Mouse (Mus musculus) lung, embryonic 14.5 days (tissue): ENCODE results near the gene Nhsl2. TPM values are rescaled to one million over a fixed set of nuclear protein-coding genes. Genes with fewer than 3 reads are reported as not detected.

Experiments
- ATAC-seq: fragments of 200-750 bp; cut with Nextera tagmentation; 2 replicates; pipeline ENCODE4 v1.8.0; 2017; ENCODE audit warnings: mild to moderate bottlenecking, moderate TSS enrichment, moderate library complexity; ENCODE audit not compliant: insufficient read depth
- DNase-seq: peaks from one replicate; pipeline ENCODE4 v3.0.0-alpha.2; 2015
- H3K27ac ChIP-seq: fragments of 300-500 bp; sonication (generic); 2 replicates; pipeline ENCODE4 v1.5.1; 2014; ENCODE audit warnings: low read depth, mild to moderate bottlenecking, moderate library complexity
- H3K27me3 ChIP-seq: fragments of 300-500 bp; sonication (generic); 2 replicates; pipeline ENCODE4 v1.6.1; 2014; ENCODE audit warnings: low read length, control low read depth; ENCODE audit not compliant: insufficient read depth
- H3K36me3 ChIP-seq: fragments of 300-500 bp; sonication (generic); 2 replicates; pipeline ENCODE4 v1.6.1; 2014; ENCODE audit warnings: control low read depth; ENCODE audit not compliant: insufficient read depth
- H3K4me1 ChIP-seq: fragments of 300-500 bp; sonication (generic); 2 replicates; pipeline ENCODE4 v1.6.1; 2014; ENCODE audit warnings: antibody characterized with exemption, control low read depth; ENCODE audit not compliant: insufficient read depth
- H3K4me2 ChIP-seq: fragments of 300-500 bp; sonication (generic); 2 replicates; pipeline ENCODE4 v1.6.1; 2014; ENCODE audit warnings: mild to moderate bottlenecking
- H3K4me3 ChIP-seq: fragments of 300-500 bp; sonication (generic); 2 replicates; pipeline ENCODE4 v1.5.1; 2014; ENCODE audit warnings: low read depth, low read length
- H3K9ac ChIP-seq: fragments of 300-500 bp; sonication (generic); 2 replicates; pipeline ENCODE4 v1.6.1; 2014
- H3K9me3 ChIP-seq: fragments of 300-500 bp; sonication (generic); 2 replicates; pipeline ENCODE4 v1.6.1; 2016; ENCODE audit warnings: low read depth, low read length, control low read depth
- CTCF ChIP-seq: IDR thresholded peaks from 2 replicates; pipeline ENCODE4 v1.5.1; 2016; ENCODE audit warnings: antibody characterized with exemption, low read depth
- WGBS: fragments of 180-500 bp; shearing (Covaris S2); extraction: QIAGEN DNeasy Blood & Tissue Kit; methylation state at CpG from one replicate; pipeline ENCODE4 v1.1.7; 2014; 5-methylcytosine and 5-hydroxymethylcytosine counted together
- polyA plus RNA-seq: library from polyadenylated mRNA; unstranded; fragments of >200 nt; fragmentation: Nextera tagmentation; extraction: Ambion mirVana; gene quantifications from 2 replicates; pipeline ENCODE4 v1.2.1, GENCODE M21; 2014

The Nhsl2 gene
- polyA plus RNA-seq, 1 experiment from 2014 or later, result 8.4 TPM

GRCm38 (mm10) chrX:102060243-102060642 lies 211.1 kb downstream of the Nhsl2 start:
- Histone ChIP-seq H3K4me3 (no peak overlapping the region), H3K9me3 (no peaks in the 10 kb centered on the region), H3K4me2 (no peak overlapping the region), H3K27me3 (no peaks in the 10 kb centered on the region), H3K27ac (no peak overlapping the region), H3K4me1 (no peaks in the 10 kb centered on the region; the same call in 1 of the 2 replicates), H3K36me3 (no peaks in the 10 kb centered on the region), H3K9ac (no peak overlapping the region)
- WGBS, result 70% methylated on average over 5 of the region's 5 CpGs
- DNase-seq, result peak; percentile 44
- ATAC-seq, result no peak
- no peak for TF ChIP-seq CTCF

DNA sequence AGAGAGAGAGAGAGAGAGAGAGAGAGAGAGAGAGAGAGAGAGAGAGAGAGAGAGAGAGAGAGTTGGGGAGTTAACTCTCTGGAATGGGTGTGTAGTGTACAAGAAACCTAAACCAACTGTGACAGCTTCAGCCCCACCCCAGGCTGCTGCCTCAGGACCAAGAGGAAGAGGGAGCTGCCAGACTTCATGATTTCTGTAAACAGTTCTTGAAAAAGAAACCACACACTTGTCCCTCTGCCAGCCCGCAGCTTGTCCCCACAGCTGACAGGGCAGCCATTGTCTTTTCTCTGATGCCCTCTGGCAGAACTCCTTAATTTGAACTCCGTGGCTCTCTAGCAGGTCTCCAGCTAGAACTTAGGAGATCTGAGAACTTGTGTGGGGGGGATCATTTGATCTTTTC lies 211.7 kb downstream of the Nhsl2 start:
- Histone ChIP-seq H3K27ac (no peak overlapping the region), H3K4me3 (no peak overlapping the region), H3K9me3 (no peaks in the 10 kb centered on the region), H3K36me3 (no peaks in the 10 kb centered on the region), H3K4me2 (no peak overlapping the region), H3K27me3 (no peaks in the 10 kb centered on the region), H3K9ac (no peak overlapping the region), H3K4me1 (no peaks in the 10 kb centered on the region; the same call in 1 of the 2 replicates)
- DNase-seq (peak; percentile 65), ATAC-seq (peak; percentile 70; the same call in 1 of the 2 replicates)
- WGBS, result 22% methylated on average over 2 of the region's 2 CpGs
- TF ChIP-seq CTCF, result no peak

GRCm38 (mm10) chrX:102064062-102064461 lies 214.9 kb downstream of the Nhsl2 start:
- no peak overlapping the region for H3K4me3 ChIP-seq
- no peaks in the 10 kb centered on the region for H3K27me3 ChIP-seq
- no peak overlapping the region for H3K9ac ChIP-seq
- no peak for DNase-seq
- no peak overlapping the region for H3K27ac ChIP-seq
- H3K9me3 ChIP-seq, result no peaks in the 10 kb centered on the region
- no peak for TF ChIP-seq CTCF
- H3K4me1 ChIP-seq, result no peaks in the 10 kb centered on the region; the same call in 1 of the 2 replicates
- no peak overlapping the region for H3K4me2 ChIP-seq
- H3K36me3 ChIP-seq, result no peaks in the 10 kb centered on the region
- 53% methylated on average over 3 of the region's 3 CpGs for WGBS
- no peak for ATAC-seq

- Histone ChIP-seq H3K9me3 (no peaks in the 10 kb centered on the region), H3K4me1 (no peaks in the 10 kb centered on the region; the same call in 1 of the 2 replicates), H3K9ac (no peak overlapping the region), H3K27me3 (no peaks in the 10 kb centered on the region), H3K4me3 (no peak overlapping the region), H3K36me3 (no peaks in the 10 kb centered on the region), H3K4me2 (no peak overlapping the region), H3K27ac (no peak overlapping the region)
- DNase-seq, result no peak
- ATAC-seq, result no peak
- TF ChIP-seq CTCF, result no peak
- WGBS, result 49% methylated on average over 4 of the region's 4 CpGs
Observed at GRCm38 (mm10) chrX:102065213-102065775, 216.1 kb downstream of the Nhsl2 start.

DNA sequence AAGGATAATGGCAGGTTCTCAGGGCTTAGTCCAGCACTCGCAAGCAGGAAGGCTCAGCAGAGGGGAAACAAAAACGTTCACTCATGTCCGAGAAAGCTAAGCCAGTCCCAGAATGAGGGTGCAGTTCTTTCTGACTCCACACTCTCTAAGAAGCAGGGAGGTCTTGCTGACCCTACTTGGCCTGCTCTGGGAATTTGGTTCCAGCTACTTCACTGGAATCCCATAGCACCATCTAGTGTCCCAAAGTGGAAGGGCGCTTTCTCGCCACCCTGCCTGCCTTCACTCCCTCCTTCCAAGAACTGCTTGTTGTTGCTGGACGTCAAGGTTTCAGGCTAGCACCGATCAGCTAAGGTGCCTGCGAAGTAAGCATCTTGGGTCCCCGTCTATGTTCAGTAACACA lies 216.9 kb downstream of the Nhsl2 start:
- H3K9me3 ChIP-seq, result no peaks in the 10 kb centered on the region
- H3K4me2 ChIP-seq, result no peak overlapping the region
- H3K4me3 ChIP-seq, result no peak overlapping the region
- DNase-seq (peak; percentile 89), ATAC-seq (peak; percentile 49; the same call in 1 of the 2 replicates)
- peak; percentile 86 for TF ChIP-seq CTCF
- WGBS, result 19% methylated on average over 9 of the region's 9 CpGs
- no peaks in the 10 kb centered on the region for H3K27me3 ChIP-seq
- H3K4me1 ChIP-seq, result no peaks in the 10 kb centered on the region
- H3K27ac ChIP-seq, result no peak overlapping the region
- H3K36me3 ChIP-seq, result no peaks in the 10 kb centered on the region
- no peak overlapping the region for H3K9ac ChIP-seq

GRCm38 (mm10) chrX:102067118-102067517 lies 217.9 kb downstream of the Nhsl2 start:
- Histone ChIP-seq H3K27me3 (no peaks in the 10 kb centered on the region), H3K9ac (no peak overlapping the region), H3K4me1 (no peaks in the 10 kb centered on the region), H3K4me2 (no peak overlapping the region), H3K36me3 (no peaks in the 10 kb centered on the region), H3K27ac (no peak overlapping the region), H3K9me3 (no peaks in the 10 kb centered on the region), H3K4me3 (no peak overlapping the region)
- no peak for ATAC-seq
- DNase-seq, result no peak
- WGBS, result 69% methylated on average over 6 of the region's 6 CpGs
- TF ChIP-seq CTCF, result no peak

GRCm38 (mm10) chrX:102068811-102069540 lies 219.8 kb downstream of the Nhsl2 start:
- Histone ChIP-seq H3K27me3 (no peaks in the 10 kb centered on the region), H3K4me3 (no peak overlapping the region), H3K27ac (no peak overlapping the region), H3K4me2 (no peak overlapping the region), H3K9me3 (no peaks in the 10 kb centered on the region), H3K4me1 (no peaks in the 10 kb centered on the region), H3K9ac (no peak overlapping the region), H3K36me3 (no peaks in the 10 kb centered on the region)
- no peak for ATAC-seq
- 90% methylated on average over 24 of the region's 24 CpGs for WGBS
- TF ChIP-seq CTCF, result no peak
- DNase-seq, result no peak
